Mouse (Mus musculus) MEL (cell line): ENCODE results near the gene Acat1. TPM values are rescaled to one million over a fixed set of nuclear protein-coding genes. Genes with fewer than 3 reads are reported as not detected.

Experiments used
- DNase-seq: peaks from one replicate; pipeline ENCODE4 v3.0.0; 2011; ENCODE audit warnings: low read depth, low spot score
- H3K27ac ChIP-seq: 2 replicates; pipeline ENCODE4 v1.5.1; 2012; ENCODE audit warnings: low read depth, mild to moderate bottlenecking, control low read depth, low read length, moderate library complexity; ENCODE audit not compliant: control insufficient read depth
- H3K27me3 ChIP-seq, 2 experiments: fragments of 150-350 bp in 1 of 2; sonication (generic) in 1 of 2; 2 replicates each; pipeline ENCODE4 v1.6.1; 2012; ENCODE audit warnings: low read length in 2 of 2, mild to moderate bottlenecking in 2 of 2, improper control_type of control experiment in 1 of 2, moderate library complexity in 1 of 2; ENCODE audit not compliant: insufficient read depth in 2 of 2, control insufficient read depth in 1 of 2
- H3K36me3 ChIP-seq, 2 experiments: 2 replicates each; pipeline ENCODE4 v1.6.1; 2012 to 2014; ENCODE audit warnings: low read length in 2 of 2, improper control_type of control experiment in 1 of 2, inconsistent platforms in 1 of 2, mild to moderate bottlenecking in 1 of 2; ENCODE audit not compliant: insufficient read depth in 2 of 2, control insufficient read depth in 1 of 2
- H3K4me1 ChIP-seq, 2 experiments: fragments of 150-350 bp in 1 of 2; sonication (generic) in 1 of 2; 2 replicates each; pipeline ENCODE4 v1.6.1; 2012; ENCODE audit warnings: low read length in 2 of 2, improper control_type of control experiment in 1 of 2, mild to moderate bottlenecking in 1 of 2; ENCODE audit not compliant: insufficient read depth in 2 of 2, control insufficient read depth in 1 of 2
- H3K4me3 ChIP-seq, 2 experiments: fragments of 150-350 bp in 1 of 2; sonication (generic) in 1 of 2; 2 replicates each; pipeline ENCODE4 v1.5.1; 2012; ENCODE audit warnings: low read depth in 2 of 2, low read length in 2 of 2, mild to moderate bottlenecking in 2 of 2, moderate library complexity in 2 of 2, control low read depth in 1 of 2, improper control_type of control experiment in 1 of 2; ENCODE audit not compliant: control insufficient read depth in 1 of 2, insufficient read depth in 1 of 2
- H3K79me2 ChIP-seq: 2 replicates; pipeline ENCODE4 v1.6.1; 2012; ENCODE audit warnings: mild to moderate bottlenecking, low read length, moderate library complexity; ENCODE audit not compliant: control insufficient read depth, poor library complexity, insufficient read depth
- H3K9ac ChIP-seq: 2 replicates; pipeline ENCODE4 v1.6.1; 2012; ENCODE audit warnings: low read depth, mild to moderate bottlenecking, control low read depth, low read length, moderate library complexity; ENCODE audit not compliant: control insufficient read depth, poor library complexity, severe bottlenecking
- H3K9me3 ChIP-seq: fragments of 150-350 bp; sonication (generic); replicated peaks from 2 replicates; pipeline ENCODE4 v1.6.1; 2012; ENCODE audit warnings: mild to moderate bottlenecking, low read length, improper control_type of control experiment, moderate library complexity; ENCODE audit not compliant: insufficient read depth
- CHD1 ChIP-seq: IDR thresholded peaks from 2 replicates; pipeline ENCODE4 v1.6.1; 2012; ENCODE audit warnings: low read depth, mild to moderate bottlenecking, inconsistent platforms, low read length, improper control_type of control experiment
- CHD2 ChIP-seq: IDR thresholded peaks from 2 replicates; pipeline ENCODE4 v1.6.1; 2011; ENCODE audit warnings: low read length, improper control_type of control experiment
- CTCF ChIP-seq, 3 experiments: IDR thresholded peaks in 2 of 3; conservative IDR thresholded peaks in 1 of 3; 2 replicates each; pipeline ENCODE4 v1.5.1; 2011 to 2012; ENCODE audit warnings: low read length in 3 of 3, low read depth in 2 of 3, mild to moderate bottlenecking in 2 of 3, improper control_type of control experiment in 1 of 3, inconsistent platforms in 1 of 3, mixed read lengths in 1 of 3, moderate library complexity in 1 of 3; ENCODE audit not compliant: control insufficient read depth in 1 of 3, insufficient read depth in 1 of 3, poor library complexity in 1 of 3, severe bottlenecking in 1 of 3
- EP300 ChIP-seq, 2 experiments: IDR thresholded peaks; 2 replicates each; pipeline ENCODE4 v1.6.1; 2011; ENCODE audit warnings: improper control_type of control experiment in 2 of 2, low read length in 2 of 2, low read depth in 1 of 2, mild to moderate bottlenecking in 1 of 2
- ETS1 ChIP-seq: IDR thresholded peaks from 2 replicates; pipeline ENCODE4 v1.6.1; 2012; ENCODE audit warnings: low read depth, mild to moderate bottlenecking, inconsistent platforms, low read length, improper control_type of control experiment, moderate library complexity
- HCFC1 ChIP-seq: IDR thresholded peaks from 2 replicates; pipeline ENCODE4 v1.6.1; 2012; ENCODE audit warnings: low read depth, mild to moderate bottlenecking, inconsistent platforms, low read length, improper control_type of control experiment, moderate library complexity
- JUND ChIP-seq: IDR thresholded peaks from 2 replicates; pipeline ENCODE4 v1.6.1; 2011; ENCODE audit warnings: low read depth, mild to moderate bottlenecking, improper control_type of control experiment, low read length
- MAFK ChIP-seq: IDR thresholded peaks from 2 replicates; pipeline ENCODE4 v1.6.1; 2011; ENCODE audit warnings: low read depth, mild to moderate bottlenecking, low read length, improper control_type of control experiment, borderline replicate concordance
- MAX ChIP-seq: IDR thresholded peaks from 2 replicates; pipeline ENCODE4 v1.6.1; 2011; ENCODE audit warnings: low read length, improper control_type of control experiment
- MAZ ChIP-seq: IDR thresholded peaks from 2 replicates; pipeline ENCODE4 v1.6.1; 2012; ENCODE audit warnings: low read depth, mild to moderate bottlenecking, inconsistent platforms, low read length, improper control_type of control experiment
- MEF2A ChIP-seq: IDR thresholded peaks from 2 replicates; pipeline ENCODE4 v1.6.1; 2014; ENCODE audit warnings: low read depth, mild to moderate bottlenecking, inconsistent platforms, low read length, improper control_type of control experiment; ENCODE audit not compliant: poor library complexity, insufficient replicate concordance, severe bottlenecking; ENCODE audit errors: extremely low read depth
- MXI1 ChIP-seq: IDR thresholded peaks from 2 replicates; pipeline ENCODE4 v1.6.1; 2011; ENCODE audit warnings: mild to moderate bottlenecking, low read depth, low read length, improper control_type of control experiment
- MYB ChIP-seq: IDR thresholded peaks from 2 replicates; pipeline ENCODE4 v1.6.1; 2011; ENCODE audit warnings: mild to moderate bottlenecking, low read depth, low read length, improper control_type of control experiment
- NELFE ChIP-seq: IDR thresholded peaks from 2 replicates; pipeline ENCODE4 v1.6.1; 2011; ENCODE audit warnings: low read depth, low read length, improper control_type of control experiment
- NRF1 ChIP-seq: IDR thresholded peaks from 2 replicates; pipeline ENCODE4 v1.6.1; 2014; ENCODE audit warnings: low read depth, mild to moderate bottlenecking, inconsistent platforms, low read length, improper control_type of control experiment, moderate library complexity; ENCODE audit not compliant: poor library complexity, insufficient read depth, severe bottlenecking
- POLR2AphosphoS5 ChIP-seq: IDR thresholded peaks from 2 replicates; pipeline ENCODE4 v1.6.1; 2012; ENCODE audit warnings: low read depth, borderline replicate concordance, mild to moderate bottlenecking, inconsistent platforms, low read length, moderate library complexity, mixed read lengths
- RAD21 ChIP-seq: IDR thresholded peaks from 2 replicates; pipeline ENCODE4 v1.6.1; 2011; ENCODE audit warnings: mild to moderate bottlenecking, low read depth, low read length, improper control_type of control experiment
- SIN3A ChIP-seq: IDR thresholded peaks from 2 replicates; pipeline ENCODE4 v1.6.1; 2012; ENCODE audit warnings: low read length, improper control_type of control experiment, inconsistent platforms
- SMC3 ChIP-seq: IDR thresholded peaks from 2 replicates; pipeline ENCODE4 v1.6.1; 2011; ENCODE audit warnings: low read depth, low read length, improper control_type of control experiment
- TAL1 ChIP-seq: IDR thresholded peaks from 2 replicates; pipeline ENCODE4 v1.6.1; 2012; ENCODE audit warnings: mild to moderate bottlenecking, inconsistent platforms, low read length, moderate library complexity, mixed read lengths
- TBP ChIP-seq: IDR thresholded peaks from 2 replicates; pipeline ENCODE4 v1.8.0; 2011; ENCODE audit warnings: low read depth, low read length, improper control_type of control experiment
- USF2 ChIP-seq, 2 experiments: IDR thresholded peaks; 2 replicates each; pipeline ENCODE4 v1.6.1; 2011 to 2012; ENCODE audit warnings: improper control_type of control experiment in 2 of 2, low read length in 2 of 2, borderline replicate concordance in 1 of 2, inconsistent platforms in 1 of 2, low read depth in 1 of 2, mild to moderate bottlenecking in 1 of 2; ENCODE audit not compliant: insufficient read depth in 1 of 2
- ZKSCAN1 ChIP-seq: IDR thresholded peaks from 2 replicates; pipeline ENCODE4 v1.6.1; 2012; ENCODE audit warnings: low read depth, mild to moderate bottlenecking, inconsistent platforms, low read length, improper control_type of control experiment, moderate library complexity
- polyA plus RNA-seq, 2 experiments: library from polyadenylated mRNA; stranded (reverse) in 1 of 2; unstranded in 1 of 2; fragments of >175 nt in 1 of 2; fragments of >200 nt in 1 of 2; gene quantifications; 2 replicates each; pipeline versions ENCODE4 v1.2.1 to v1.2.4; 2012; ENCODE audit warnings: low replicate concordance in 2 of 2, low read depth in 1 of 2; ENCODE audit not compliant: insufficient read length in 2 of 2, insufficient read depth in 1 of 2, missing spikeins in 1 of 2
- total RNA-seq: library from RNA; depleted of rRNA; stranded (reverse); fragments of 300-350 nt; gene quantifications from 2 replicates; pipeline ENCODE4 v1.2.3, GENCODE M21; 2012

Acat1 gene
- total and polyA plus RNA-seq, 3 experiments = 37.4 to 185 (median 41.8) TPM

- H3K4me1 ChIP-seq = peaks cover 8 to 18% of the 10 kb centered on the region in 2 experiments; a peak in 3 of 4 replicates
- H3K36me3 ChIP-seq = peaks cover 2 to 20% of the 10 kb centered on the region in 2 experiments; a peak in 3 of 4 replicates
- no peaks in the 10 kb centered on the region for H3K9me3 ChIP-seq
- TF ChIP-seq SIN3A (no peak), NRF1 (no peak), CHD2 (no peak), MXI1 (no peak), RAD21 (no peak), USF2 (IDR thresholded peaks at IDR 0.05; ENCODE audit: borderline replicate concordance in 1 of 2, insufficient read depth in 1 of 2, low read depth in 1 of 2, low read length in 2 of 2) (no peak), SMC3 (no peak), CTCF (IDR thresholded peaks at IDR 0.05 in 2 of 3, conservative IDR thresholded peaks at IDR 0.05 in 1 of 3; ENCODE audit: control insufficient read depth in 1 of 3, insufficient read depth in 1 of 3, low read depth in 2 of 3, low read length in 3 of 3, poor library complexity in 1 of 3, severe bottlenecking in 1 of 3) (no peak), POLR2AphosphoS5 (no peak), TAL1 (no peak), MEF2A (no peak), CHD1 (no peak), TBP (no peak), JUND (no peak), HCFC1 (no peak), ETS1 (no peak), EP300 (IDR thresholded peaks at IDR 0.05; ENCODE audit: low read depth in 1 of 2, low read length in 2 of 2) (no peak), MYB (no peak), NELFE (no peak)
- no peak overlapping the region for H3K27ac ChIP-seq
- no peak for DNase-seq
- H3K79me2 ChIP-seq = peaks cover 10% of the 10 kb centered on the region
- no peak overlapping the region for H3K4me3 ChIP-seq
- H3K27me3 ChIP-seq = no peaks in the 10 kb centered on the region
- H3K9ac ChIP-seq = no peak overlapping the region
Observed at GRCm38 (mm10) chr9:53607192-53607591, 3.0 kb downstream of the Acat1 start.

GRCm38 (mm10) chr9:53604954-53605353 lies 5.2 kb downstream of the Acat1 start:
- Histone ChIP-seq H3K9ac (no peak overlapping the region), H3K4me3 (no peak overlapping the region), H3K4me1 (peaks cover 8 to 18% of the 10 kb centered on the region in 2 experiments; a peak in 3 of 4 replicates), H3K36me3 (peaks cover 2 to 18% of the 10 kb centered on the region in 2 experiments; a peak in 3 of 4 replicates), H3K9me3 (no peaks in the 10 kb centered on the region), H3K27ac (no peak overlapping the region), H3K79me2 (peaks cover 9% of the 10 kb centered on the region), H3K27me3 (no peaks in the 10 kb centered on the region)
- DNase-seq = no peak
- TF ChIP-seq ZKSCAN1 = no peak
- no peak for TF ChIP-seq MAZ
- no peak for TF ChIP-seq TBP
- TF ChIP-seq MYB = no peak
- TF ChIP-seq RAD21 = no peak
- TF ChIP-seq CHD1 = no peak
- TF ChIP-seq MAFK = no peak
- TF ChIP-seq MXI1 = no peak
- TF ChIP-seq MEF2A = no peak
- TF ChIP-seq MAX = no peak
